Mouse (Mus musculus) forebrain, embryonic 16.5 days (tissue): Measurements from ENCODE around the gene Rhbdf1. TPM values are rescaled to one million over a fixed set of nuclear protein-coding genes. Genes with fewer than 3 reads are reported as not detected.
A peak's percentile ranks its signal among the peaks of the same experiment; 100 is the strongest.

Experiments
- ATAC-seq: fragments of 200-750 bp; cut with Nextera tagmentation; 2 replicates; pipeline ENCODE4 v1.8.0; 2017; ENCODE audit warnings: mild to moderate bottlenecking, moderate library complexity
- H3K27ac ChIP-seq: fragments of 300-500 bp; sonication (generic); 2 replicates; pipeline ENCODE4 v1.5.1; 2014; ENCODE audit warnings: low read length, control low read depth
- H3K27me3 ChIP-seq: fragments of 300-500 bp; sonication (generic); replicated peaks from 2 replicates; pipeline ENCODE4 v1.6.1; 2014; ENCODE audit warnings: low read length; ENCODE audit not compliant: control insufficient read depth, insufficient read depth
- H3K36me3 ChIP-seq: fragments of 300-500 bp; sonication (generic); 2 replicates; pipeline ENCODE4 v1.6.1; 2014; ENCODE audit not compliant: control insufficient read depth, insufficient read depth
- H3K4me1 ChIP-seq: fragments of 300-500 bp; sonication (generic); replicated peaks from 2 replicates; pipeline ENCODE4 v1.6.1; 2014; ENCODE audit warnings: low read length; ENCODE audit not compliant: control insufficient read depth, insufficient read depth
- H3K4me2 ChIP-seq: fragments of 300-500 bp; sonication (generic); 2 replicates; pipeline ENCODE4 v1.6.1; 2014; ENCODE audit warnings: mild to moderate bottlenecking, low read length, control low read depth
- H3K4me3 ChIP-seq: fragments of 300-500 bp; sonication (generic); replicated peaks from 2 replicates; pipeline ENCODE4 v1.5.1; 2014; ENCODE audit warnings: mild to moderate bottlenecking, low read length, control low read depth
- H3K9ac ChIP-seq: fragments of 300-500 bp; sonication (generic); replicated peaks from 2 replicates; pipeline ENCODE4 v1.6.1; 2014; ENCODE audit warnings: low read depth, low read length, control low read depth
- H3K9me3 ChIP-seq: fragments of 300-500 bp; sonication (generic); 2 replicates; pipeline ENCODE4 v1.6.1; 2016; ENCODE audit warnings: low read length; ENCODE audit not compliant: control insufficient read depth
- WGBS: fragments of 180-500 bp; shearing (Covaris S2); extraction: QIAGEN DNeasy Blood & Tissue Kit; methylation state at CpG from one replicate; pipeline ENCODE4 v1.1.7; 2014; 5-methylcytosine and 5-hydroxymethylcytosine counted together
- polyA plus RNA-seq: library from polyadenylated mRNA; unstranded; fragments of >200 nt; fragmentation: Nextera tagmentation; extraction: Ambion mirVana; gene quantifications from 2 replicates; pipeline ENCODE4 v1.2.1, GENCODE M21; 2015

Rhbdf1 gene
- polyA plus RNA-seq, 1 experiment from 2014 or later: 21.1 TPM

- H3K4me3 ChIP-seq: no peak overlapping the region
- H3K4me2 ChIP-seq: no peak overlapping the region; the same call in 1 of the 2 replicates
- H3K9me3 ChIP-seq: no peaks in the 10 kb centered on the region
- H3K27me3 ChIP-seq: peaks cover 16% of the 10 kb centered on the region
- no peak for ATAC-seq
- H3K27ac ChIP-seq: peak overlapping the region; percentile 64
- no peaks in the 10 kb centered on the region for H3K36me3 ChIP-seq
- H3K4me1 ChIP-seq: peaks cover 42% of the 10 kb centered on the region
- 54% methylated on average over 7 of the region's 7 CpGs for WGBS
- H3K9ac ChIP-seq: no peak overlapping the region
These were observed 3.4 kb upstream of the Rhbdf1 start for GRCm38 (mm10) chr11:32225222-32226104.

- ATAC-seq: peak; percentile 24
- Histone ChIP-seq H3K9ac (no peak overlapping the region), H3K9me3 (no peaks in the 10 kb centered on the region), H3K4me2 (no peak overlapping the region), H3K4me1 (peaks cover 44% of the 10 kb centered on the region), H3K27ac (peak overlapping the region; percentile 64), H3K4me3 (no peak overlapping the region), H3K36me3 (no peaks in the 10 kb centered on the region), H3K27me3 (peaks cover 17% of the 10 kb centered on the region)
- WGBS: 25% methylated on average over 4 of the region's 4 CpGs
These were observed 2.5 kb upstream of the Rhbdf1 start for GRCm38 (mm10) chr11:32224468-32225139.

GRCm38 (mm10) chr11:32223297-32223967 is 1.3 kb upstream of the Rhbdf1 start:
- H3K27me3 ChIP-seq: peaks cover 17% of the 10 kb centered on the region
- 78% methylated on average over 4 of the region's 4 CpGs for WGBS

GRCm38 (mm10) chr11:32222570-32223194 is 582 bp upstream of the Rhbdf1 start:
- peaks cover 43% of the 10 kb centered on the region for H3K4me1 ChIP-seq
- no peaks in the 10 kb centered on the region for H3K36me3 ChIP-seq
- ATAC-seq: no peak
- H3K9ac ChIP-seq: no peak overlapping the region; the same call in 1 of the 2 replicates
- peaks cover 17% of the 10 kb centered on the region for H3K27me3 ChIP-seq
- 8% methylated on average over 21 of the region's 21 CpGs for WGBS
- H3K9me3 ChIP-seq: no peaks in the 10 kb centered on the region
- H3K4me3 ChIP-seq: peak overlapping the region; percentile 59
- H3K4me2 ChIP-seq: peak overlapping the region; percentile 96
- no peak overlapping the region for H3K27ac ChIP-seq

More at GRCm38 (mm10) chr11:32223297-32223967, 1.3 kb upstream of the Rhbdf1 start:
- H3K36me3 ChIP-seq: no peaks in the 10 kb centered on the region
- no peak overlapping the region for H3K9ac ChIP-seq
- no peak for ATAC-seq
- no peak overlapping the region for H3K4me3 ChIP-seq
- no peaks in the 10 kb centered on the region for H3K9me3 ChIP-seq
- no peak overlapping the region for H3K4me2 ChIP-seq
- peaks cover 44% of the 10 kb centered on the region for H3K4me1 ChIP-seq
- no peak overlapping the region for H3K27ac ChIP-seq

GRCm38 (mm10) chr11:32221225-32221950 is 712 bp downstream of the Rhbdf1 start:
- Histone ChIP-seq H3K9ac (peak overlapping the region; percentile 72), H3K27me3 (peaks cover 17% of the 10 kb centered on the region), H3K4me2 (peak overlapping the region; percentile 96), H3K27ac (peak overlapping the region; percentile 42; the same call in 1 of the 2 replicates), H3K4me3 (peak overlapping the region; percentile 59), H3K4me1 (peaks cover 36% of the 10 kb centered on the region), H3K9me3 (no peaks in the 10 kb centered on the region), H3K36me3 (no peaks in the 10 kb centered on the region)
- no peak for ATAC-seq
- under 1% methylated on average over 46 of the region's 46 CpGs for WGBS

- peak overlapping the region; percentile 96 for H3K4me2 ChIP-seq
- peak overlapping the region; percentile 59 for H3K4me3 ChIP-seq
- H3K4me1 ChIP-seq: peaks cover 33% of the 10 kb centered on the region
- WGBS: 32% methylated on average over 10 of the region's 10 CpGs
- 0 out of 2 replicates have a peak overlapping the region, but pooled peaks have one; percentile 3 for H3K9ac ChIP-seq
- ATAC-seq: peak; percentile 3; the same call in 1 of the 2 replicates
- H3K9me3 ChIP-seq: no peaks in the 10 kb centered on the region
- no peak overlapping the region for H3K27ac ChIP-seq
- no peaks in the 10 kb centered on the region for H3K36me3 ChIP-seq
- H3K27me3 ChIP-seq: peaks cover 17% of the 10 kb centered on the region
These were observed 1.4 kb downstream of the Rhbdf1 start for GRCm38 (mm10) chr11:32220607-32221224.

GRCm38 (mm10) chr11:32219287-32219686 is 2.8 kb downstream of the Rhbdf1 start:
- Histone ChIP-seq H3K27ac (no peak overlapping the region), H3K4me3 (no peak overlapping the region), H3K36me3 (no peaks in the 10 kb centered on the region), H3K4me2 (no peak overlapping the region), H3K9ac (no peak overlapping the region), H3K9me3 (no peaks in the 10 kb centered on the region), H3K27me3 (peaks cover 17% of the 10 kb centered on the region), H3K4me1 (peaks cover 22% of the 10 kb centered on the region)
- WGBS: 83% methylated on average over 10 of the region's 10 CpGs
- ATAC-seq: no peak

GRCm38 (mm10) chr11:32218501-32219050 is 3.5 kb downstream of the Rhbdf1 start:
- Histone ChIP-seq H3K9ac (no peak overlapping the region), H3K27me3 (peaks cover 13% of the 10 kb centered on the region), H3K27ac (no peak overlapping the region), H3K4me2 (no peak overlapping the region), H3K4me3 (no peak overlapping the region), H3K36me3 (no peaks in the 10 kb centered on the region), H3K9me3 (no peaks in the 10 kb centered on the region), H3K4me1 (peaks cover 22% of the 10 kb centered on the region)
- WGBS: 51% methylated on average over 6 of the region's 6 CpGs
- ATAC-seq: no peak
